Mouse (Mus musculus): ENCODE results near the gene Rpl9. TPM values are rescaled to one million over a fixed set of nuclear protein-coding genes. Genes with fewer than 3 reads are reported as not detected.

Rpl9 gene
- 1,404 TPM for polyA plus RNA-seq (2021)

DNA sequence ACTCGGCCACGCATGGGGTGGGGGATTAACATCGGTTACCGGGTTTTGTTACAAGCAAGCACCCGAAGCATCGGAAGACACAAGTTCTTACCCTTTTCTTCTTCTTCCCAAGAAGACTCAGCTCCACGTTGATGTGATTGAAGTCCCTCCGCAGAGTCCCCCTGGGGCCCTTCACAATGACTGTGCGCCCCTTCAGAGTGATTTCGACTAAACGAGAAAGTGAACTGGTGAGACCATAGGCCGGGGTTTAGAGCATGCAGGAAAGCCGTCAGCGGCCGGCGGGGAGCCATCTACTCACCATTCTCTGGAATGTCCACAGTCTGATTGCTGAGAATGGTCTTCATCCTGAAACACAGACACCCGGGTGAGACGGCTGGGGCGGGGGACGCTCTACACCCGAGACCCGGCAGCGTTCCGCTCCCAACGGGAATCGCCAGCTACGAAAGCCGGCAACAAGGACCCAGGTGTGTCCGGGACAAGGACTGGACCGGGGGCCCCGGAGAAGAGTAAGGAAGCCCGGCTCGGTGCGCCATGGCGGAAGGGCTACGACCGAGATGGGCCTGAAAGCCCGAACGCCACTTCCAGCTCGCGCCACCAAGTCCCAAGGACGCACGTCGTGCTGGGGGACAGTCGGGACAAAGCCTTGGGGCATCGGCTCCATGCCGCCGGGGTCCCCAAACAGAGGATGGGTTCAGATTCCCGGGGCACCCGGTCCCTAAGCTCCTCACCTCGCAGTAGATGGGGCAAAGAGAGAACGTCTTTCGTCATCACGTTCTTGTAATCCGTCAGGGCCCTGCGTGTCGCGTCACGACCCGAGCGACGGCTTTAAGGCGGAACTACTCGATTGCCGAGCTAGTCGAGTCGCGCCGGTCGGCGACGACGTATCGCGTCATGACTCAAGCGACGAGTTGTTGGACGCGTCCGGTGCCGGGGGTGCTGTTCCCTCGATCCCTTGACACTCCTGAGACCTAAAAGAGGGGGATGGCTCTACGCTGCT is at the start of gene Rpl9, which contains the start of gene Lias:
Rpl9 (minus strand) TSS at position 797 of the 997 bp plus-strand sequence.
Lias (plus strand) TSS at position 850 of the 997 bp plus-strand sequence.
- DNase-seq (ENCODE audit: low read depth, low spot score) (peak; percentile 92), ATAC-seq (peak; percentile 52)
- in situ Hi-C loops (cut with MboI; ENCODE audit: low pct_unique_long_range_greater_than_20kb), result no loop called here
- ChIA-PET CTCF (interaction anchor here (2.6 kb wide), 1 partner anchor 10 kb away, joined by 6 read pairs; no protein-coding TSS in a partner anchor), POLR2A (interaction anchor here (0.6 to 1.9 kb wide), 3 partner anchors 12 to 353 kb away, joined by 3 to 8 read pairs (median 3); partner anchors contain the start of gene Rfc1)
- no peaks in the 10 kb centered on the region for H3K27me3 ChIP-seq
- no peak for TF ChIP-seq CTCF (IDR thresholded peaks at IDR 0.05)

DNA sequence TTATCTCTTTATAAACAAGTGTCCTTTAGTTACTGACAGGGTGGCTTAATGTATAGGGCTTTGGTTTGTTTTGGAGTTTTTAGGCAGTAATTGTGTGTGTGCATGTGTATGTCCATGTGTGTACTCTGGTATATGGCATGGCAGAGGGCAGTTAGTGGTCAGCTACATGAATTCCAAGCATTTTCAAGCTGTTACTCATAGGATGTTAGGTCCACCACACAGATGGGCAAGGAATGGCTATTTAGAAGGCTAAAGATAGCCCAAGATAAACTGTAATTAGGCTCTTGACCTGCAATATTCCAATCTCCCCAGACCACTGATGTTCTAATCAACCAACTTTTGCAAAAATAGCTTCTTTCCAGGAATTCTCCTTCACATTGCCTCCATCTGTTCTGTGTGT is 46.8 kb upstream of the Rpl9 start:
- POLR2A ChIA-PET, result interaction anchor here (1.0 kb wide), 1 partner anchor 39 kb away, joined by 3 read pairs; no protein-coding TSS in a partner anchor
- in situ Hi-C loops (cut with MboI; ENCODE audit: low pct_unique_long_range_greater_than_20kb), result no loop called here
- TF ChIP-seq CTCF (IDR thresholded peaks at IDR 0.05), result no peak
- DNase-seq (ENCODE audit: low read depth, low spot score) (no peak), ATAC-seq (peak; percentile 37)
- CTCF ChIA-PET, result interaction anchor here (2.5 kb wide), 1 partner anchor 23 kb away, joined by 8 read pairs; no protein-coding TSS in a partner anchor
- H3K27me3 ChIP-seq, result no peaks in the 10 kb centered on the region

DNA sequence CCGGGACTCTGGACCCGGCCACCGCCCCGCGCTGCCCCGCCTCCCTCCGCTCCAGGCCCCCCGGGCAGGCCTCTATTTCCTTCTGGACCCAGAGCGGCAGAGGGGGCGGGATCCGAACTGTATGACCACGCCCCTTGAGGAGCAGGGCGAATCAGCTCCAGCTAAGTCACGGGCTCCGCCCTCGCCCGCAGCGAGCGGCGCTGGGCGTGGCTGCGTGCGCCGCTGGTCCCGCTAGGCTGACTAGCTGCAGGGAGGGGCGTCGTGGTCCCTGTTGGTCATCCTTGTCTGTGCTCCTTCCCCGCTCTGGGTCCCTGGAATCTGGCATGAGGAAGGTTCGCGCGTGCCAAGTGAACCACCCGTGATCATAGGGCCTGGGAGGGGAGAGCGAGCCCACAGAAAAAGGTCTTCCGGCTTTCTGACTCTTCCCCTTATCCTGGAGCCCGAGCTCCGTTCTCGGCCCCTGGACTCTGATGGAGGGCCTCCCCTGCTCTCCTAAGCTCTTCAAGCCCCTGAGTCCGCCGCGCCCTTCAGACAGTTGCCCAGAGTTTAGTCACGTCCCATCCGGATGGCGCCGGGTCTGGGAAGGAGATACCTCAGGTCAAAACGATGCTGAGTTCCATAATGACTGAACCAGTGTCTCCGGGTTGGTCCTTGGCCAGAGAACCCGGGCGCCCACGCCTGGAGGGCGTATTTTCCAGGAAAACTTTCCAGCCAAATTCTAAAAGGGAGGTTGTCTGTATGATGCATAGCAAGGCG is 44.7 kb upstream of the Rpl9 start, which contains the start of gene Ugdh:
Ugdh (minus strand) TSS at position 144 of the 756 bp plus-strand sequence.
- no peaks in the 10 kb centered on the region for H3K27me3 ChIP-seq
- ATAC-seq (peak; percentile 95), DNase-seq (ENCODE audit: low read depth, low spot score) (peak; percentile 92)
- POLR2A ChIA-PET, result interaction anchor here (1.1 to 2.2 kb wide), 3 partner anchors 10 to 260 kb away, joined by 4 to 7 read pairs (median 4); no protein-coding TSS in a partner anchor
- in situ Hi-C loops (cut with MboI; ENCODE audit: low pct_unique_long_range_greater_than_20kb), result no loop called here
- no peak for TF ChIP-seq CTCF (IDR thresholded peaks at IDR 0.05)
- CTCF ChIA-PET, result interaction anchor here (0.6 kb wide), 1 partner anchor 18 kb away, joined by 3 read pairs; no protein-coding TSS in a partner anchor

DNA sequence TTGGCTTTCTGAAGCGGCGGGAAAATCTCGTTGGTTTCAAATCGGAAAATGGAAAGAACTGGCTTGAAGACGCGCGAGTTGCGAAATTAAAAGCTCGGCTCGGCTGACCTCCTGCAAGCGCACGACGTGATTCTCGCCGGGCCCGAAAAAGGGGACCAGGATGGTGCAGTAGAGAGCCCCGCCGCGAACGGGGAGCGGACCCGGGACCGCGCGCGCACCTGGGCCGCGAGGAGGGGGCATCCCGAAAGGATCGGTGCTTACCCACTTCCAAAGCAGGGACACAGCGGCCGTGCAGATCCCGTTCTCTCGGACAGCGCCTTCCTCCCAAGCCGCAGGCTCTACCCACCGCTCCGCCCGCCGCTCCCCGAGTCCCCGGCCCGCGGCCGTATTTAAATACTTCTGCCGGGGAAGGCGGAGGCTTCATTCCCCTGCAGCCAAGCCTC is 44.1 kb upstream of the Rpl9 start:
- CTCF ChIA-PET, result no interaction called here
- no peak for DNase-seq (ENCODE audit: low read depth, low spot score)
- H3K27me3 ChIP-seq, result no peaks in the 10 kb centered on the region
- TF ChIP-seq CTCF (IDR thresholded peaks at IDR 0.05), result no peak
- peak; percentile 4 for ATAC-seq
- POLR2A ChIA-PET, result interaction anchor here (0.6 to 2.2 kb wide), 4 partner anchors 10 to 276 kb away, joined by 3 to 7 read pairs (median 4); no protein-coding TSS in a partner anchor
- in situ Hi-C loops (cut with MboI; ENCODE audit: low pct_unique_long_range_greater_than_20kb), result no loop called here

DNA sequence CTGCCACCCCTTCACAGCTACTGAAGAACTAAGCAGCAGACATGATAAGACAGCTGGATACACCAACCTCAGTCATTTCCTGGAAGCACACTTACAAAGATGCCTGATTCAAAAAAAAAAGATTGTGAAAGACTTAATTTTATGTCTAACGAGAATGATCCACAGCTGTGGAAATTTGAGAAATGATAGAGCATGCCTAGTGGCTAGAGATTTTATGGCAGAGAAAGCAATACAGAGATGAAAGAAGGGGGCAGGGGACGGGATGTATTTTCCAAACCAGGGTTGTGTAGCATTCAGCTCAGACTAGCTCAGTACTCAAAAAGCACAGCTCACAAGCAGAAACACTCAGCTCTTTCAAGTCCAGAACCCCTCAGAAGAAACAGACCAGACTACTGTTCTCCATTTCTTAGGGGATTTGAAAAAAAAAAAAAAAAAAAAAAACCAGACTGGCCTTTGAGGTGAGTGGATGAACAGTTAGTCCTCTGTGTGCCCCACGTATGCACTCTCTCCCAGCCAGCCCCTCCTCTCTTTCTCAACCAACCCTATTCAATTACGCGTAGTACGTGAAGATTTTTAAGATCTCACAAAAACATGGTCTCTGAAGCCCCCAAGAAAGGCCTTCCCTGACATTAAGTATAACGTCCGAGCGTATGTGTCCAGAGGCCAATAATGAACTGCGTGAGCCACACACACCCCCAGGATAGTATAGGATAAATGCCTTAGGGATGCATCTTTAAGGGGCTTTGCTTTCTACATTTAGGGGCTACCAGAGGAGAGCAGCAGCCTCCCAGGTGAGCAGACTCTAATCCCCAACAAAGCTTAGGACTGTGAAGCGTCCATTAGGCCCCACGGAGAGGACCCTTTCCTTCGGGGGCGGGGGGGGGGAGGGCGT is 43.5 kb upstream of the Rpl9 start:
- ATAC-seq (no peak), DNase-seq (ENCODE audit: low read depth, low spot score) (no peak)
- ChIA-PET CTCF (interaction anchor here (1.4 to 2.1 kb wide), 3 partner anchors 8 to 101 kb away, joined by 4 read pairs; no protein-coding TSS in a partner anchor), POLR2A (interaction anchor here (0.6 to 2.2 kb wide), 6 partner anchors 9 to 275 kb away, joined by 3 to 8 read pairs (median 6); no protein-coding TSS in a partner anchor)
- in situ Hi-C loops (cut with MboI; ENCODE audit: low pct_unique_long_range_greater_than_20kb), result no loop called here
- H3K27me3 ChIP-seq, result no peaks in the 10 kb centered on the region
- TF ChIP-seq CTCF (IDR thresholded peaks at IDR 0.05), result no peak

DNA sequence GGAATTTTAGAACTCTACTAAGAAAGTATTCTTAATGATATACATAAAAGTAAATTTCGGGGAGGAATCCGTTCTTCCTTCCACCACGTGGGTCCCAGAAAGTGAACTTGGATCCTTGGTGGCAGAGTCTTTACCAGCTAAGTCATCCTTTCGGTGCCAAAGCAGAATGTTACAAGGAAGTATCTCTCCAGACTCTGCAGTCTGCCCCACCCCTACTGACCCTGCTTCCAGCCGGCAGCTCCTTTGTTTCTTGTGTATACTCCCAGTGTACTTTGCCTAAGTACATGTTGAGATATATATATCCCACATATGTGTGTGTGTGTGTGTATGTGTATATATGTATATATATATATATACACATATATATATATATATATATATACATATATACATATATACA is 38.2 kb upstream of the Rpl9 start:
- no peaks in the 10 kb centered on the region for H3K27me3 ChIP-seq
- in situ Hi-C loops (cut with MboI; ENCODE audit: low pct_unique_long_range_greater_than_20kb), result no loop called here
- ATAC-seq (no peak), DNase-seq (ENCODE audit: low read depth, low spot score) (no peak)
- POLR2A ChIA-PET, result interaction anchor here (0.7 kb wide), 1 partner anchor 223 kb away, joined by 5 read pairs; no protein-coding TSS in a partner anchor
- TF ChIP-seq CTCF (IDR thresholded peaks at IDR 0.05), result no peak
- CTCF ChIA-PET, result no interaction called here

DNA sequence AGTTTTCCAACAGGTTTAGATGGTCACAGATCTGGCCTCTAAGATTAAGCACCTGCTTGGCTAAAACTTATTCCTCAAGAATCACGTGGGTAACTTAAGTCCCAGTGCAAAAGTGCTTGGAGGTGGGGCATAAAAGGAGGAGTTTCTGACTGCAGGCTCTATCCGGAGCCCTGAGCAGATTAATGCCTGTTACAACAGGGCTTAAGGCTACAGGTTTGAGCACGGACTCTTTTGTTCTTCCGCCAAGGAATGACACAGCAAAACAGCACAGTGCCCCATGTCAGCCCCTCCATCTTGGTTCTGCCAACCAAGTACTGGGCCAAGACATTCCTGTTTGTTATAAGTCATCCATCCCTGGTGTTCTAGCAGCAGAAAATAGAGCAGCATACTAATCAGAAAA is 37.1 kb upstream of the Rpl9 start:
- no peak for ATAC-seq
- CTCF ChIA-PET, result no interaction called here
- no peak for TF ChIP-seq CTCF (IDR thresholded peaks at IDR 0.05)
- DNase-seq (ENCODE audit: low read depth, low spot score), result no peak
- H3K27me3 ChIP-seq, result no peaks in the 10 kb centered on the region
- in situ Hi-C loops (cut with MboI; ENCODE audit: low pct_unique_long_range_greater_than_20kb), result no loop called here
- POLR2A ChIA-PET, result no interaction called here

DNA sequence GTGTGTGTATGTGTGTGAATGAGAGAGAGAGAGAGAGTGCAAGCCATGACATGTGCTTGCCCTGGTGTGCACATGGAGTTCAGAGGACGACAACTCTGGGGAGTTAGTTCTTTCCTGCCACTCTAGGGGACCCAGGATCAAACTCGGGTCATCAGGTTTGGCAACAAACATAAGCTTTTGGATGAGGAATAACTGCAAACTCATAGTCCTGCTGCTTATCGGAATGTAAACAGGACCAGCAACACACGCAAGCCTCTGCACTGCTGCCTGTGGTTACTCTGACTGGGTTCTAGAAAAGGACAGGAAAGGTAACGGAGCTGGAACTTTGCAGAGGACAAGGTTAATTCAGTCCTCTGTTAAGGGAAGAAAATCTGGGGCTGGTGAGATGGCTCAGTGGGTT is 34.0 kb upstream of the Rpl9 start:
- no peak for ATAC-seq

DNA sequence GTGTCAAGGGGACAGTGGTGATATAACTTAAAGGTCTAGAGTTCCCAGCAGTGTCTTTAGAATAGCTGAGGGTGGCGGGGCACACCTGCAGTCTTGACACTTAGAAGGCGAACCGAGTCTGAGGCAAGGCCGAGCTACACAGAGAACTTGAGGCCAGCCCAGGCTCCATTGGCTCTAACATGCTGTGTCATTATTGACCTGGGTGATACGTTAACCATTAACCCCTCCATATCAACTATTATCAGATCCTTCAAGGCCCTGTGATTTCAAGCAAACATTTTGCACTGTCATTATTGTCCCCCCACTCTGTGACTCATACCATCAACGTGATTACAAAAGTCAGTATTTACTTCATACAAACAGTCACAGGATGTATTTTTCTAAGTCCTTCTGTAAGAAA is 33.0 kb upstream of the Rpl9 start:
- in situ Hi-C loops (cut with MboI; ENCODE audit: low pct_unique_long_range_greater_than_20kb), result no loop called here
- CTCF ChIA-PET, result interaction anchor here (1.4 kb wide), 1 partner anchor 101 kb away, joined by 4 read pairs; no protein-coding TSS in a partner anchor
- no peak for DNase-seq (ENCODE audit: low read depth, low spot score)
- no peaks in the 10 kb centered on the region for H3K27me3 ChIP-seq
- TF ChIP-seq CTCF (IDR thresholded peaks at IDR 0.05), result no peak
- POLR2A ChIA-PET, result interaction anchor here (0.7 kb wide), 1 partner anchor 10 kb away, joined by 4 read pairs; no protein-coding TSS in a partner anchor
- ATAC-seq, result no peak

More for the DNA sequence above, 34.0 kb upstream of the Rpl9 start:
- POLR2A ChIA-PET, result interaction anchor here (0.7 to 1.7 kb wide), 2 partner anchors 10 to 11 kb away, joined by 4 read pairs; partner anchors contain the start of gene Ugdh
- no peak for TF ChIP-seq CTCF (IDR thresholded peaks at IDR 0.05)
- no peaks in the 10 kb centered on the region for H3K27me3 ChIP-seq
- CTCF ChIA-PET, result no interaction called here
- no peak for DNase-seq (ENCODE audit: low read depth, low spot score)
- in situ Hi-C loops (cut with MboI; ENCODE audit: low pct_unique_long_range_greater_than_20kb), result no loop called here

All from Patski (cell line).